Mouse (Mus musculus) cortical plate, adult 2 months (tissue): Measurements from ENCODE around the gene Timm17a.

ENCODE experiments used
- CTCF ChIP-seq: fragments of 200-500 bp; IDR thresholded peaks from 2 replicates; pipeline ENCODE4 v1.5.1; 2011; ENCODE audit warnings: mild to moderate bottlenecking, control low read depth, low read length; ENCODE audit not compliant: insufficient read depth; ENCODE audit errors: extremely low read depth
- POLR2A ChIP-seq: fragments of 200-500 bp; IDR thresholded peaks from 2 replicates; pipeline ENCODE4 v1.6.1; 2011; ENCODE audit warnings: mild to moderate bottlenecking, low read length, control low read depth; ENCODE audit not compliant: insufficient read depth; ENCODE audit errors: extremely low read depth

DNA sequence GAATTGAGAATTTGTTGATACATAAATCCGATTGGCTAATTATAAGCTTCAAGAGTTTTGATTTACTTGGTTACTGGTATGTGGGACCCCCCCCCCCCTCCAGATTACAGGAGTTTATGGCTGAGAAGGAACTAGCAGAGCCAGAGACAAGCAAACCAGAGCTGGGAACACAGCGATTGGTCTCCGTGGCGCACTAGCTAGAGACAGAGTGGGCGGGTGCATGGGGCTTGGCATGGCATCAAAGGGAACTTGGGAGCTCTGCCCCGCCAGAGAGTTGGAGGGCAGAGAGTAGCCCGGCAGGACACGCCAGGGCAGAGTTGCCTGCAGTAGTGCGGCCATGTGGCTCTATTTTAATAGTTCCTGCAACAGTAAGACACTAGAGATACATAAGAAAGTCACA, 32.9 kb downstream of the Timm17a start:
- TF ChIP-seq POLR2A (no peak), CTCF (no peak)
